Mouse (Mus musculus) T-helper 17 cell (primary cell): ENCODE measurements around the gene Adgrf5.
"Not testable (repeated sequence)": the region's sequence is repeated elsewhere in the genome, so short reads cannot be mapped to it uniquely, and the experiment has no call there.

Experiments
- in situ Hi-C, 2 experiments: fragments of 300-600 bp; cut with MboI, MseI; formaldehyde crosslinking; loops; 1 replicate in 1 of 2; 2 replicates in 1 of 2; pipeline ENCODE4 v1.15.1; 2025; ENCODE audit warnings: high pct_unique_total_duplicates in 2 of 2

The Adgrf5 gene

DNA sequence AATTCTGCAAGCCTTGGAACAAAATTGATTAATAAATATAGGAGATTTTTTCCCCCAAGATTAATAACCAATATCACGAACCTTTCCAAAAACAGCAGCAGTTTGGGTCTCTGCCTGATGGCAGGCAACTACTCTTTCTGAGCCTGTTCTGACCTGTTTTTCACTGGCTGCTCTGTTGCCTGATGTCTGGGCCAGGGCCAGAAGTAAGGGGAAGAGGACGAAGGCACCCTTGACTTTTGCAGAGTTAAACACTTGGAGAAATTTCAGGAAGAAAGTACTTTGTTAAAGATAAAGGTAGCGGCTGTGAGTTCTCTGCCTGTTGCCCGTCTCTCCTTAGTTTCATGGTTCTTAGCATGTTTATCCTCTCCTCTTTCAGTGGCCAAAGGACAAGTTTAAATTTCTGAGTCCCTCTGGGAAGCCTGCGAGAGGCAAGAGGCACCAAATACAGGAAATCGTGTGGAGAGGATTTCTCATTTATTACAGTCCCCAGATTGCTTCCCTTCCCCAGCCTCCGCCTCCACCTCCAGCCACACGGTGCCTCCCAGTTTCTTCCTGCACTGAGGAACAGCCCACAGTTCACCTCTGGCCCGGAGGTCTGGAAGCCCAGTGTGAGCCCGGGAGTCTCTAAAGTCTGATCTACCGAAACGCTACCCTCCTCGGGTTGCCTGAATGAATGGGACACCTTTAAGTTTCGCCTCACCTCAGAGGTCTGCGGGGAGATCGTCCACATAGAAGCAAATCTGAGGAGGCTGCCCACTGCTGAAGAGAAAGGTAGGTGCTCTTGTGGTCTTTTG lies at the start of gene Adgrf5:
Gene Adgrf5 (plus strand): TSS at position 626 of the 794 bp plus-strand sequence.
- in situ Hi-C loops, result loop anchor here in 1 of 2 experiments (10.0 kb wide), 1 partner anchor 1075 kb away; no protein-coding TSS in a partner anchor

DNA sequence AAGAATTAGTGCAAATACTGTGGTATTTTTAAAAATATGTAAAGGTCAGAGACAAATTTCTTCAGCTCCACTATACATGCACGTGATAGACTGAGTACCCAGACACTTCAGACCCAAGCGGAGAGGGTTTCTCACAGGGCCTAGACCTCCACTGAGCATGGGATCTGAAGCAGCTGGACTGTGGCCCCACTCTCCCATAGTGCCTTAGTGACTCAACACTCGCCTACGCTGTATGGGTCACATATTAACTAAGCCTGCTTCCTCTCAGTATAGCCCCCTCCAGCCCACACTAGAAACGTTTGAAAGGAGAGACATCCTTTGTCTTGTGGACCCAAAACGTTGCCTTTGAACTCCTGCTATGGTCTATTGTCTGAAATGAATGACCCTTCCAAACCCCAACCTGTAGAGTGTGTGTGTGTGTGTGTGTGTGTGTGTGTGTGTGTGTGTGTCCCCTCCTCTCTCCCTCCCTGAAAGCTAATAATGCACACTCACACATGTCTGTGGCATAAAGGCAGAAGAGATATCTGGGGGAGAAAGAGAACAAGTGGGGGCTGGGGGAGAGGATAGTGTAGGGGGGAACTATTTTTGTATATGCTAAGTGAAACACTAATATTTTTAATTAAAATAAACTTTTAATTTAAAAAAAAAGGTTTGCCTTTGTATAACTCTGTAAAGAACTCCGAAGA lies 34.1 kb upstream of the Adgrf5 start:
- in situ Hi-C loops, result no loop called here

DNA sequence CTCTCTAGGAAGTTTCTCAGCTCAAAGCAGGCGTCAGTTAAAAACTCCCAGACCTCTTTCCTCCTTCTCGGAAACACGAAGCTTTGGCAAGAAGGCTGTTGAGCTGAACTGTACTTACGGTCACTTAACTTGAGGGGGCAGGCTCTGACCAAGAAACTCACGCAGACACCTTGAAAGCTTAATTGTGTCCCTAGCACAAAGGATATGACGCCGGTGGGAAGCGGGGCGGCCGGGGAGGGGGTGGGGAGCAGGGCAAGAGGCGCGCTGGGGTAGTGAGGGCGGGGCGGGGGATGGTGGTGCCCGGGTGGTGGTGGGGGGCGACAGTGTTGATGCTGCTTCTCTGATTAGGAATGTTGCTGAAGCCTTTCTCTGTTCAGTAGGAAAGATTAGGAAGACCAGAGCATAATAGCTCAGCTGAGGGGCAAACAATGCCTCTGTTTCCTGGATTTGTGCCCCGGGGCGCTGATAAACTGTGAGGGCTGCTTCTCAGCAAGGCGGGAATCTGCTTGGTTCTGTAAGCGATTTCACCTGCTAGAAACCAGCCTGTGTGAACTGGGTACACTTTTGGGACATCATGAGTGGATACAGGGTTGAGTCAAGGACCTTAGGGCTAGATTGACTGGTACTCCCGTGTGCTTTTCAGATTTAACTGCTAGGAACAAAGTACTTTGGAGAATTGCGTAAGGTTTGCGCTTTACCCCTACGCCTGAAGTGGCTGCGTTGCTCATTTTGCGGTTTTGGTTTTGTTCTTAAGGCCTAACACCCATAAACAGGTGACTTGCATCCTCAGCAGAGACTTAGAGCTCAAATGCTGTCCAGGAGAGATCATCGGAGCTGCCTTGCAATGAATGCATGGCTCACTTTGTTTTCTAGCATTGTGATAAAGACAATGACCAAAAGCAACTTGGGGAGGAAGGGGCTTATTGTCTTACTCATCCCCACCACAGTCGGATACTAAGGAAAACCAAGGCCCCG lies 33.2 kb upstream of the Adgrf5 start:
- in situ Hi-C loops, result no loop called here

DNA sequence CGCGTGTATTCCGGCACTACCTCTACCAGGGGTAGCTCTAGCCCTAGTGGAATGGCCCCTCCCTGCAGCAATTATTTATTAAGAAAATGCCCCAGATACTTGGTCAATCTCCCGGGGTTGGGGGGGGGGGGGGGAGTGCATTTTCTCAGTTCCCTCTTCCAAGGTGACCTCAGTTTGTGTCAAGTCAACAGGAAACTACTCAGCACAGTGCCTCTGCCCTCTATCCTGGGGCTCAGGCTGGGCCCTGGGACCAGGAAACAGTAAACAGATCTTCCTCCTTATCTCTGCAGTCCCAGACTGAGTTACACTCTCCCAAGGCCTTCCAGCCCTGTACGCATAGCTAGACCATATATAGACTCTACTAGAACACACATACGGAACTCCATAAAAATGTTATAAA lies 32.4 kb upstream of the Adgrf5 start:
- in situ Hi-C loops, result no loop called here

DNA sequence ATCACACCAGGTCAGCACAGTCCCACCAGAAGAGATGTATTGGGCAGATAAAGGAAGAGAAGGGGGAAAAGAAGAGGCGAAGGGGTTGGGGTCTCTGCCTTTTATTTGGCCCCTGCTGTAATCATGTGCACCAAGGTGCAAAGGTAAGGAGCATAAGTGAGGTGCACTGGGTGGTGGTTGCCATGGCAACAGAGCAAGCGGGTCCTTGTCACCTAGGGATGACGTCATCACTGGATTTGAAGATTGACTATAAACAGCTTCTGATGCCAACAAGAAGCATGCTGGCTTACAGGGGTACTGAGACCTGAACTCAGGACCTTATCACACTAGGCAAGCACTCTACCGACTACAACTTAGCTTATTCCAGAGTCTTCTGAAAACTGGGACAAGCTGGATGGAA lies 31.0 kb upstream of the Adgrf5 start:
- in situ Hi-C loops, result no loop called here

DNA sequence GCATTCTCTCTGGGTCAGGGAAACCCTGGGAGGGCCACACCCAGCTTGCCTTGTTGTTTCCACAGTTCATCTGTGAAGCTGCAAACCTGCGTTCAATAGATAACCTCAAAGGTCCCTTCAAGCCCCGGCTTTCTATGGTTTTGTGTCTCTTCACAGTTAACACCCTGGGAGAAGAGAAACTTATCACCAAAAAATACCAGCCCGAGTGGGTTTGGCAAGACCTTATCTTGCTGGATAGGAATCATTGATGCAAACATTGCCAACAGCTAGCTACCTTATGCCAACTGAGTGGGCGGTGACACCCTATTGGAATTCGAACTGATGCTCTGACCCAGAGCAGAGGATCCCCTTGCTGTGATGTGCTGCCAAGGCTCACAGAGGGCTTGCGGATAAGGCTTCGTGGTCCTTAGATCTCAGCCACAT lies 30.5 kb upstream of the Adgrf5 start:
- in situ Hi-C loops, result no loop called here

DNA sequence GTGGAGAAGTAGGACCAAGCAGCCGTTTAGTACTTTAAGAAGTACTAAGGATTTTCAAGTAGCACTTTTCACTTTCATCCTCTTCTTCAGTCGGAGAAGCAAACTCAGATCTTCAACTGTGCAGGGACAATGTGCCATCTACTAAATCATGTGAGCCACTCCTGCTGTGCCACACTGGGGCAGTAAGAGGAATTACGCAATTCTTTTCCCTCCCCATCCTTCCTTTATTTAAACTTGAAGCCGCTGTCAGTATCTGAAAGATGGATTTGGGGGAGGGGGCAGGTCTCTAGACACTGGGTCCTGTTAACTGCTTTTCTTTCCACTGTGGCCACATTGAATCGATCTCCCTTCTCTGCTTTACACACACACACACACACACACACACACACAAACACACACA lies 27.6 kb upstream of the Adgrf5 start:
- in situ Hi-C loops, result no loop called here

DNA sequence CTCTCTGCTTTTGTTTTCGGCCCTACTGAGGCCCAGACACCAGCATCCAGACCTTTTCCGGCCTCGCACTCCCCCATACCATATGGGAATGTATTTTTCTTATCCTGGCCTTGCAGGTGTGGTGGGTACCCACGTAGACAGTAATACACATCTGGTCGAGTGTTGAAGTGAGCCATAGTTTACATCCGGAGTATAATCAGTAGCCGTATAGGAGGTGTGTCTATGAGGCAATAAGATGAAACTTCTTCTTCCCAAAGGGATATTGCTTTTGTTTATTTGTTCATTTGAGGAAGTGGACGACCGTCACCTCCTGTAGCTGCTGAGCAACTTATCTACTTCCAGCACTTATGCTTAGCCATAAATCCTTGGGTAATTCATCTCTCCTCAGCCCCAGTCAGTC lies 26.2 kb upstream of the Adgrf5 start:
- in situ Hi-C loops, result no loop called here

DNA sequence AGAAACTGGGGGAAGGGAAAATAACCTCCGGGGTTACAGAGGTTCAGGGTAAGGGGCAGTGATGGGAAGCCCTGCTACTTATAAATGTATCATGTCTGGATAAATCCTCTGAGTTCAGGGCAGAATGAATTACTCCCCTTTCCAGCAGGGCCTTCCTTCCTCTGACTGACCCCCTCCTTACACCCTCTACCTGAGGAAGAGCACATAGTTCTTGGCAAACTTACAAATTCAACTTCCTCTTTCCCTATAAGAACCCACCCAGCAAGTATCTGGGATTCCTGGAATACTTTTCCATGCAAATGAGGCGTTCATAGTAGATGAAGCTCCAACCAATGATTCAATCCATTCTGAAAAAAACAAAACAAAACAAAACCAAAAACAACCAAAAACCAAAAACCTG lies 22.6 kb upstream of the Adgrf5 start:
- in situ Hi-C loops, result no loop called here

DNA sequence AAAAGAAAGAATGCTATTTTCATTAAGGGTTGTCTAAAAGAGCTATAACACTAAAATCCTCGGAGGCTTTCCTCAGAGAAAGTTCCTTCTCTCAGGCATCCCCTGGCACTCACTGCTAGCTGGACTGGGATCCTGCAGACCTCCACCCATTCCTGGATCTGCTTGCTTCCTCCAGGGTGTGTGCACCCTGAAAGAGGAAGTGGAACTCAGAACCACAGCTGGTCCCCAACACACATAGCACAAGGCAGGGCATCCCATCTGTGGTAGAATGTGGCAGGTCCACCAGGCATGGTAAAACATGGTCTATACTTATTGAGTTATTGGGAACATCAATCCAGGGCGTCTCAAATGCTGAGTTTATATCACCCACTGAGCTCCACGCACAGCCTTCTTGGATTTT lies 22.0 kb upstream of the Adgrf5 start:
- in situ Hi-C loops, result no loop called here

DNA sequence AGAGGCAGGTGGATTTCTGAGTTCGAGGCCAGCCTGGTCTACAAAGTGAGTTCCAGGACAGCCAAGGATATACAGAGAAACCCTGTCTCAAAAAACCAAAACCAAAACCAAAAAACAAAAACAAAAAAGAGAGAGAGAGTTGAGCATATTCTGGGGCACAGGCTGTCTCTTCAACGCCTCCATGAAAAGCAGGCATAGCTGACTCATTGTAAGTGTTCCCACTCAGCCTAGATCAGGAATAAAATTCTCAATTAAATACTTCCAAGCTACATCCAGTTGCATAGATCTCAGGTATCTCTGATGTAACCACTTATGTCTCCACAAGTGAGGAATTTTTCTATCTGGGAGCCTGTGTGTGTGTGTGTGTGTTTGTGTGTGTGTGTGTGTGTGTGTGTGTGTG lies 13.8 kb upstream of the Adgrf5 start:
- in situ Hi-C loops, result not testable (repeated sequence)

DNA sequence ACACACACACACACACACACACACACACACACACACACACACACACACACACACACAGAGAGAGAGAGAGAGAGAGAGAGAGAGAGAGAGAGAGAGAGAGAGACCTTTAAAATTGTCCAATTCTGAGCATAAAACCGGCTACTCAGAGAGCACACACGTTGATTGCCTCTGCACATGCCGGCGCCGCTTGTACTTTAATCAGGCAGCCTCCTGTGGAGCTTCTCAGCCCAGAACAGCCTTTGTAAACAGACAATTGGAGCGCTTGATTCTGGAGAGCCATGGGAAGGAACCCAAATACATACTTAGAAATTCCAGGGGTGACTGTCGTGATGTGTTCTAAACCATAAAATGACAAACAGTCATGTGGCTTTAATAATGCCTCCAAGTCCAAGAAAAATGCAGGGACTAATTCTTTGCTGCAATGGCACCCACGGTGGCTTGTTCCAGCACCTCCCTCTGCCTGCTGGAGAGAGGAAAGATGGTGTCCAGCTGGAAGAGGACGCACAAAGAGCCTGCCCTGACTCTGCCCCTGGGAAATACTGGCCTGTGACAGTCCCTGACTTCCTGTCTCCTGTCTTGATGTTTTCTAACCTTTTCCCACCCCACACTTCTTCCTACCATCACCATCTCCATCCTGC lies 2.2 kb upstream of the Adgrf5 start:
- in situ Hi-C loops, result no loop called here

DNA sequence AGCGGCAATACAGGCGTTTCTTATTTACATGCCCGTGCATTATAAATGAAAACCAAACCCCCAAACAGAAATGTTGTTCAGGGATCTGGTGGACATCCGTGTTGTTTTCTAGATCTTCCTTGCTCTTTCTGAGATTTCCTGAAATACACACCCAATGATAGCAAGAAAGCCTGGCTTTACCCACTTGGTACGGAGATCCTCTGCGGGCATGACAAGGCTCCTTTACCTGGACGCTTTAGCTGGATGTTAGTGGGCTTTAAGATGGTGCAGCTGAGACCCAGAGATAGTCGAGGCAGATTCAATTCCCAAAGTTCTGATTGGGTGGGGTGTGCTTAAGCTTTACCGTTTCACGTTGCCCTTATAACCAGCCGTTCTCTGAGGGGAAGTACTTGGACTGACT lies 770 bp downstream of the Adgrf5 start:
- in situ Hi-C loops, result loop anchor here in 1 of 2 experiments (10.0 kb wide), 1 partner anchor 1074 kb away; no protein-coding TSS in a partner anchor

DNA sequence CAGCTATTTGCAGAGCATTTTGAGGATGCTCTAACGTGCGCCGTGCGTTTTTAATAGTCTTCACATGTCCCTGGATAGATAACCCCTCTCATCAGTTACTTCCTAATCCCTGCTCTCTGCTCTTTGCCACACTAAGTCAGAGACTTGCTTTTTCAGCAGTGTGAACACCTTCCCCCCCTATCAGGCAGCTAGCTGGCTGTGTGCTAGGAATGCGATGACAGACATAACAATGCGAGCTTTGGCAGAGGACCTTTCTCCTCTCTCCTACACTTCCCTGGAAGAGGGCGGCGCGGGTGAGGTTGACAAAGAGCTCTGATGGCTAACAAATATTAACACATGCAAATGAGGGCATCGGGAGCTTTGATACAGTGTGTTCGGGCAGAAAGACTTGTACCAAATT lies 2.1 kb downstream of the Adgrf5 start:
- in situ Hi-C loops, result loop anchor here in 1 of 2 experiments (10.0 kb wide), 1 partner anchor 1072 kb away; no protein-coding TSS in a partner anchor

DNA sequence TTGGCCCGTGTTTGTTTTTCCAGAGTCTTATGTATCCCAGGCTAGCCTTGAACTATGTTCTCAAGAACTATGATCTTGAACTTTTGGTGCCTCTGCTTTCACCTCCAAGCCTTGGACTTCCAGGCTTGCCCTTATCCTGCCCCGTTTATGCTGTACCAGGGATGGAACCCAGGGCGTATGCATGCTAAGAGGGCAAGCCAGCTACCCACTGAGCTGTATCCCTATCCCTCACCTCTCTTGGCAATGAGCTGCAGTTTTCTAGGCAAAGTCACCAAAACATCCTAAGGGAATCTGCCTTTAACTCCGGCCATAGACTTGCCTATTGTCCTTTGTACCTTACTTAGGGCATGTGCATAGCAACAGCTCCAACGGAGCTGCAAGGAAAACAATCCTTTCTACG lies 2.6 kb downstream of the Adgrf5 start:
- in situ Hi-C loops, result loop anchor here in 1 of 2 experiments (10.0 kb wide), 1 partner anchor 1072 kb away; no protein-coding TSS in a partner anchor

DNA sequence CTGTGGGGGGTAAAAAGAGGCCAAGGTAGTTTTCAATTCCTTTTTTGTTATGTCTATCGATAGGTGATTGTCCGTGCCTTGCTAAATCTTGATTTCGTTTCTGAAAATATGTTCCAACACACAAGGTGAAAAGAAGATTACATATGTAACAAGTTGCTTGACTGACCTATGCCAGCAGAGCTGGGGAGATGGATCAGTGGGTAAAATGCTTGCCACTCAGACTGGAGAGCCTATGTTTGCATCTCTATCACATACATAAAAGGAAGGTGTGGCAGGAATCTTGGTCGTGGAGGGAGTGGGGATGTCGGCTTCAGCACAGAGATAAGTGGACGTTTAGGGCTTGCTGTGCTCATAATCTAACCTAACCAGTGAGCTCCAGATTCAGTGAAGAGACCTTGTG lies 3.7 kb downstream of the Adgrf5 start:
- in situ Hi-C loops, result loop anchor here in 1 of 2 experiments (10.0 kb wide), 1 partner anchor 1071 kb away; no protein-coding TSS in a partner anchor

DNA sequence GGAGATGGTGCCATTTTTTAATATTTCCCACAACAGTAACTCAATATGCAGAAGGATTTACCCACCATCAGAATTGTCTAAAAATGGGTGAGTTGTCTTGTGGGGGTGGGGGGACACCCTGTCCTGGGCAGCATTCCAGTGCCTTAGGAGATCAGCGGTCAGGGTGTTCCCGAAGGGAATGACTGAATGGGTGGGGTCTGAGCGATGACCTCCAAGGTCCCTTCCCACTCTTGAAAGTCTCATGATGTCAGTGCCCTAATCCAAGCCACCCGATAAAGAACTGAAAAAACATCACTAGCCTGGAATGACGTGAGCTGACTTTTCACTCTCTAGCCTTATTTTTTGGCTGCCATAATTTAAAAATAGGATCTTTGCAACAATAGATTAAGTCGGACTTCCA lies 5.0 kb downstream of the Adgrf5 start:
- in situ Hi-C loops, result loop anchor here in 1 of 2 experiments (10.0 kb wide), 1 partner anchor 1070 kb away; no protein-coding TSS in a partner anchor

DNA sequence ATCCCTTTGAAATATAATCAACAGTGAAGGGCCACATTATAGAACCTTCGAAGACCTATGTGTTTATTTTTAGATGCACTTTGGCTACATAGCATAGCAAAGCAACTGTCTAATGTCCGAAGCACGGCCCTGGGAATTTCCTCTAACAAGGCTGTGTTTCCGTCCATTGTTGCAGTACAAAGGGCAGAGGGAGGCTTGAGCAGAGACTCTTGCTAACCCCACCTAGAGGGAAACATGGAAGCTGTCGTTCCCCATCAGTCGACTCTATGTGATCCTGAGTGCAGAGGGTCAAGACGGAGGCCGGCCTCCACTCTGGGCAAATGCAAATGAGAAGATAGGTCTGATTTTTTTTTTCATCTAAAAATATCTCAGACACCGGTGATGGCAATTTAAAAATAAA lies 6.2 kb downstream of the Adgrf5 start:
- in situ Hi-C loops, result loop anchor here in 1 of 2 experiments (10.0 kb wide), 1 partner anchor 1068 kb away; no protein-coding TSS in a partner anchor

DNA sequence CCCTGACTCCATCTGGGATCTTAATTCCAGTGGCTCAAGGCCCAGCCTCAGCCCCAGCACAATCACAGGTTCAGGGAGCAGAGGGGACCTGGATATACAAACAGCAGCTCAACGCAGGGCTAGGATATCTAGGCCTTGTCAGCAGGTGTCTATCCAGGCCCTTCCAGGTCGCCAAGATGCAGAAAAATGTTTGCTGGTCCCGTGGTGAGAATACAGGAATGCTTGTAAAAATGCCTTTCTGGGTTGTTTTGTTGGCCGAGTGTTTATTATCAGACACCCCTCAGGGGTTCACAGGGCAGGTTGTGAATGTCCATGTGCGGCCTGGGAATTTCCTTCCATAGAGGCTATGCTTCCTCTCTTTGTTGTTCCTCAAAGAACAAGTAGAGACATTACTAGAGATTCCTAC lies 7.9 kb downstream of the Adgrf5 start:
- in situ Hi-C loops, result loop anchor here in 1 of 2 experiments (10.0 kb wide), 1 partner anchor 1067 kb away; no protein-coding TSS in a partner anchor

DNA sequence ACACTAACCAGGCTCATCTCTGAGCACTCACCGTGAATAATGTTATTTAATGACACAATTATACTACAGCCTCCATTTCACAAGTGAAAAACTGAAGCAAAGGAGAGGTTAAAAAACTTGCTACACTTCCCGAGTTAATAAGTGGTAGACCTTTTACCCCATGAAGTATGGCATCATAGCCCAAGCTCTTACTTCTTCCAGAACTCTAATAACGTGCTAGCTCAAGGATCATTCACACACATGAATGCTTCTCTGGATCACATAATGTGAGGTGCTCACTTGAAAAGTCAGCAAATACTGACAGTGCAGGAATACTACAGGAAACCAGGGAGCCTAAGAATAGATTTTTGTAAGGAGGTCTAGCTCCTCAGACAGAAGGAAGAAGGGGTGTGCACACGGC lies 12.4 kb downstream of the Adgrf5 start:
- in situ Hi-C loops, result loop anchor here in 1 of 2 experiments (10.0 kb wide), 1 partner anchor 1962 kb away; no protein-coding TSS in a partner anchor
